Mouse (Mus musculus) MEL (cell line): ENCODE measurements around the gene Prdm16. TPM values are rescaled to one million over a fixed set of nuclear protein-coding genes. Genes with fewer than 3 reads are reported as not detected.

Experiments used
- DNase-seq: peaks from one replicate; pipeline ENCODE4 v3.0.0; 2011; ENCODE audit warnings: low read depth, low spot score
- H3K27ac ChIP-seq: 2 replicates; pipeline ENCODE4 v1.5.1; 2012; ENCODE audit warnings: low read depth, mild to moderate bottlenecking, control low read depth, low read length, moderate library complexity; ENCODE audit not compliant: control insufficient read depth
- H3K27me3 ChIP-seq, 2 experiments: fragments of 150-350 bp in 1 of 2; sonication (generic) in 1 of 2; 2 replicates each; pipeline ENCODE4 v1.6.1; 2012; ENCODE audit warnings: low read length in 2 of 2, mild to moderate bottlenecking in 2 of 2, improper control_type of control experiment in 1 of 2, moderate library complexity in 1 of 2; ENCODE audit not compliant: insufficient read depth in 2 of 2, control insufficient read depth in 1 of 2
- H3K36me3 ChIP-seq, 2 experiments: 2 replicates each; pipeline ENCODE4 v1.6.1; 2012 to 2014; ENCODE audit warnings: low read length in 2 of 2, improper control_type of control experiment in 1 of 2, inconsistent platforms in 1 of 2, mild to moderate bottlenecking in 1 of 2; ENCODE audit not compliant: insufficient read depth in 2 of 2, control insufficient read depth in 1 of 2
- H3K4me1 ChIP-seq, 2 experiments: fragments of 150-350 bp in 1 of 2; sonication (generic) in 1 of 2; 2 replicates each; pipeline ENCODE4 v1.6.1; 2012; ENCODE audit warnings: low read length in 2 of 2, improper control_type of control experiment in 1 of 2, mild to moderate bottlenecking in 1 of 2; ENCODE audit not compliant: insufficient read depth in 2 of 2, control insufficient read depth in 1 of 2
- H3K4me3 ChIP-seq, 2 experiments: fragments of 150-350 bp in 1 of 2; sonication (generic) in 1 of 2; 2 replicates each; pipeline ENCODE4 v1.5.1; 2012; ENCODE audit warnings: low read depth in 2 of 2, low read length in 2 of 2, mild to moderate bottlenecking in 2 of 2, moderate library complexity in 2 of 2, control low read depth in 1 of 2, improper control_type of control experiment in 1 of 2; ENCODE audit not compliant: control insufficient read depth in 1 of 2, insufficient read depth in 1 of 2
- H3K79me2 ChIP-seq: 2 replicates; pipeline ENCODE4 v1.6.1; 2012; ENCODE audit warnings: mild to moderate bottlenecking, low read length, moderate library complexity; ENCODE audit not compliant: control insufficient read depth, poor library complexity, insufficient read depth
- H3K9ac ChIP-seq: 2 replicates; pipeline ENCODE4 v1.6.1; 2012; ENCODE audit warnings: low read depth, mild to moderate bottlenecking, control low read depth, low read length, moderate library complexity; ENCODE audit not compliant: control insufficient read depth, poor library complexity, severe bottlenecking
- H3K9me3 ChIP-seq: fragments of 150-350 bp; sonication (generic); replicated peaks from 2 replicates; pipeline ENCODE4 v1.6.1; 2012; ENCODE audit warnings: mild to moderate bottlenecking, low read length, improper control_type of control experiment, moderate library complexity; ENCODE audit not compliant: insufficient read depth
- CHD2 ChIP-seq: IDR thresholded peaks from 2 replicates; pipeline ENCODE4 v1.6.1; 2011; ENCODE audit warnings: low read length, improper control_type of control experiment
- CTCF ChIP-seq, 3 experiments: IDR thresholded peaks in 2 of 3; conservative IDR thresholded peaks in 1 of 3; 2 replicates each; pipeline ENCODE4 v1.5.1; 2011 to 2012; ENCODE audit warnings: low read length in 3 of 3, low read depth in 2 of 3, mild to moderate bottlenecking in 2 of 3, improper control_type of control experiment in 1 of 3, inconsistent platforms in 1 of 3, mixed read lengths in 1 of 3, moderate library complexity in 1 of 3; ENCODE audit not compliant: control insufficient read depth in 1 of 3, insufficient read depth in 1 of 3, poor library complexity in 1 of 3, severe bottlenecking in 1 of 3
- ELF1 ChIP-seq: IDR thresholded peaks from 2 replicates; pipeline ENCODE4 v1.6.1; 2014; ENCODE audit warnings: low read depth, mild to moderate bottlenecking, inconsistent platforms, low read length, improper control_type of control experiment, moderate library complexity
- EP300 ChIP-seq, 2 experiments: IDR thresholded peaks; 2 replicates each; pipeline ENCODE4 v1.6.1; 2011; ENCODE audit warnings: improper control_type of control experiment in 2 of 2, low read length in 2 of 2, low read depth in 1 of 2, mild to moderate bottlenecking in 1 of 2
- ETS1 ChIP-seq: IDR thresholded peaks from 2 replicates; pipeline ENCODE4 v1.6.1; 2012; ENCODE audit warnings: low read depth, mild to moderate bottlenecking, inconsistent platforms, low read length, improper control_type of control experiment, moderate library complexity
- GATA1 ChIP-seq: IDR thresholded peaks from 2 replicates; pipeline ENCODE4 v1.6.1; 2011; ENCODE audit warnings: low read depth, low read length, improper control_type of control experiment
- HCFC1 ChIP-seq: IDR thresholded peaks from 2 replicates; pipeline ENCODE4 v1.6.1; 2012; ENCODE audit warnings: low read depth, mild to moderate bottlenecking, inconsistent platforms, low read length, improper control_type of control experiment, moderate library complexity
- JUND ChIP-seq: IDR thresholded peaks from 2 replicates; pipeline ENCODE4 v1.6.1; 2011; ENCODE audit warnings: low read depth, mild to moderate bottlenecking, improper control_type of control experiment, low read length
- KAT2A ChIP-seq: conservative IDR thresholded peaks from 2 replicates; pipeline ENCODE4 v1.6.1; 2012; ENCODE audit warnings: low read depth, low read length, improper control_type of control experiment, inconsistent platforms
- MXI1 ChIP-seq: IDR thresholded peaks from 2 replicates; pipeline ENCODE4 v1.6.1; 2011; ENCODE audit warnings: mild to moderate bottlenecking, low read depth, low read length, improper control_type of control experiment
- MYB ChIP-seq: IDR thresholded peaks from 2 replicates; pipeline ENCODE4 v1.6.1; 2011; ENCODE audit warnings: mild to moderate bottlenecking, low read depth, low read length, improper control_type of control experiment
- MYC ChIP-seq: IDR thresholded peaks from 2 replicates; pipeline ENCODE4 v1.6.1; 2011; ENCODE audit warnings: low read depth, mild to moderate bottlenecking, low read length, improper control_type of control experiment, moderate library complexity
- NELFE ChIP-seq: IDR thresholded peaks from 2 replicates; pipeline ENCODE4 v1.6.1; 2011; ENCODE audit warnings: low read depth, low read length, improper control_type of control experiment
- NRF1 ChIP-seq: IDR thresholded peaks from 2 replicates; pipeline ENCODE4 v1.6.1; 2014; ENCODE audit warnings: low read depth, mild to moderate bottlenecking, inconsistent platforms, low read length, improper control_type of control experiment, moderate library complexity; ENCODE audit not compliant: poor library complexity, insufficient read depth, severe bottlenecking
- POLR2A ChIP-seq, 2 experiments: IDR thresholded peaks; 2 replicates each; pipeline ENCODE4 v1.6.1; 2011 to 2012; ENCODE audit warnings: low read length in 2 of 2, mild to moderate bottlenecking in 2 of 2, control low read depth in 1 of 2, improper control_type of control experiment in 1 of 2, low read depth in 1 of 2, moderate library complexity in 1 of 2; ENCODE audit not compliant: control insufficient read depth in 1 of 2, insufficient read depth in 1 of 2, poor library complexity in 1 of 2
- POLR2AphosphoS5 ChIP-seq: IDR thresholded peaks from 2 replicates; pipeline ENCODE4 v1.6.1; 2012; ENCODE audit warnings: low read depth, borderline replicate concordance, mild to moderate bottlenecking, inconsistent platforms, low read length, moderate library complexity, mixed read lengths
- RAD21 ChIP-seq: IDR thresholded peaks from 2 replicates; pipeline ENCODE4 v1.6.1; 2011; ENCODE audit warnings: mild to moderate bottlenecking, low read depth, low read length, improper control_type of control experiment
- RCOR1 ChIP-seq: IDR thresholded peaks from 2 replicates; pipeline ENCODE4 v1.6.1; 2012; ENCODE audit warnings: low read depth, mild to moderate bottlenecking, inconsistent platforms, low read length, improper control_type of control experiment
- SIN3A ChIP-seq: IDR thresholded peaks from 2 replicates; pipeline ENCODE4 v1.6.1; 2012; ENCODE audit warnings: low read length, improper control_type of control experiment, inconsistent platforms
- TCF12 ChIP-seq: IDR thresholded peaks from 2 replicates; pipeline ENCODE4 v1.6.1; 2014; ENCODE audit warnings: low read depth, mild to moderate bottlenecking, inconsistent platforms, low read length, improper control_type of control experiment, moderate library complexity
- UBTF ChIP-seq: IDR thresholded peaks from 2 replicates; pipeline ENCODE4 v1.6.1; 2012; ENCODE audit warnings: low read depth, mild to moderate bottlenecking, inconsistent platforms, low read length, improper control_type of control experiment, moderate library complexity, borderline replicate concordance; ENCODE audit not compliant: insufficient read depth
- USF1 ChIP-seq: IDR thresholded peaks from 2 replicates; pipeline ENCODE4 v1.6.1; 2014; ENCODE audit warnings: low read depth, mild to moderate bottlenecking, inconsistent platforms, low read length, improper control_type of control experiment, moderate library complexity
- USF2 ChIP-seq, 2 experiments: IDR thresholded peaks; 2 replicates each; pipeline ENCODE4 v1.6.1; 2011 to 2012; ENCODE audit warnings: improper control_type of control experiment in 2 of 2, low read length in 2 of 2, borderline replicate concordance in 1 of 2, inconsistent platforms in 1 of 2, low read depth in 1 of 2, mild to moderate bottlenecking in 1 of 2; ENCODE audit not compliant: insufficient read depth in 1 of 2
- ZC3H11A ChIP-seq: IDR thresholded peaks from 2 replicates; pipeline ENCODE4 v1.6.1; 2012; ENCODE audit warnings: low read depth, mild to moderate bottlenecking, inconsistent platforms, low read length, improper control_type of control experiment
- ZMIZ1 ChIP-seq: IDR thresholded peaks from 2 replicates; pipeline ENCODE4 v1.6.1; 2012; ENCODE audit warnings: low read depth, mild to moderate bottlenecking, inconsistent platforms, low read length, improper control_type of control experiment, moderate library complexity
- ZNF384 ChIP-seq: IDR thresholded peaks from 2 replicates; pipeline ENCODE4 v1.6.1; 2012; ENCODE audit warnings: low read depth, mild to moderate bottlenecking, inconsistent platforms, low read length, improper control_type of control experiment
- polyA plus RNA-seq, 2 experiments: library from polyadenylated mRNA; stranded (reverse) in 1 of 2; unstranded in 1 of 2; fragments of >175 nt in 1 of 2; fragments of >200 nt in 1 of 2; gene quantifications; 2 replicates each; pipeline versions ENCODE4 v1.2.1 to v1.2.4; 2012; ENCODE audit warnings: low replicate concordance in 2 of 2, low read depth in 1 of 2; ENCODE audit not compliant: insufficient read length in 2 of 2, insufficient read depth in 1 of 2, missing spikeins in 1 of 2
- total RNA-seq: library from RNA; depleted of rRNA; stranded (reverse); fragments of 300-350 nt; gene quantifications from 2 replicates; pipeline ENCODE4 v1.2.3, GENCODE M21; 2012

Gene Prdm16
- total and polyA plus RNA-seq, 3 experiments = not detected

GRCm38 (mm10) chr4:154334699-154335402, 301.8 kb downstream of the Prdm16 start:
- H3K9me3 ChIP-seq = no peaks in the 10 kb centered on the region
- H3K4me1 ChIP-seq = no peaks in the 10 kb centered on the region
- no peak for DNase-seq
- H3K79me2 ChIP-seq = no peaks in the 10 kb centered on the region
- TF ChIP-seq USF2 (IDR thresholded peaks at IDR 0.05; ENCODE audit: borderline replicate concordance in 1 of 2, insufficient read depth in 1 of 2, low read depth in 1 of 2, low read length in 2 of 2) (no peak), CTCF (IDR thresholded peaks at IDR 0.05 in 2 of 3, conservative IDR thresholded peaks at IDR 0.05 in 1 of 3; ENCODE audit: control insufficient read depth in 1 of 3, insufficient read depth in 1 of 3, low read depth in 2 of 3, low read length in 3 of 3, poor library complexity in 1 of 3, severe bottlenecking in 1 of 3) (no peak), JUND (no peak), MXI1 (no peak), EP300 (IDR thresholded peaks at IDR 0.05; ENCODE audit: low read depth in 1 of 2, low read length in 2 of 2) (no peak), ETS1 (no peak), NELFE (no peak), CHD2 (no peak), USF1 (no peak), POLR2AphosphoS5 (no peak), RCOR1 (no peak), ELF1 (no peak), HCFC1 (no peak), ZC3H11A (no peak), SIN3A (no peak), KAT2A (no peak), TCF12 (no peak), RAD21 (no peak)
- no peaks in the 10 kb centered on the region for H3K36me3 ChIP-seq
- H3K27me3 ChIP-seq = no peaks in the 10 kb centered on the region
- H3K4me3 ChIP-seq = no peak overlapping the region
- no peak overlapping the region for H3K27ac ChIP-seq
- H3K9ac ChIP-seq = no peak overlapping the region

GRCm38 (mm10) chr4:154333300-154333699, 303.4 kb downstream of the Prdm16 start:
- no peak overlapping the region for H3K4me3 ChIP-seq
- no peaks in the 10 kb centered on the region for H3K27me3 ChIP-seq
- TF ChIP-seq KAT2A (no peak), GATA1 (no peak), USF2 (IDR thresholded peaks at IDR 0.05; ENCODE audit: borderline replicate concordance in 1 of 2, insufficient read depth in 1 of 2, low read depth in 1 of 2, low read length in 2 of 2) (no peak), ZNF384 (no peak), ZMIZ1 (no peak), MYC (no peak), UBTF (no peak), MYB (no peak), POLR2A (IDR thresholded peaks at IDR 0.05; ENCODE audit: control insufficient read depth in 1 of 2, insufficient read depth in 1 of 2, low read depth in 1 of 2, low read length in 2 of 2, poor library complexity in 1 of 2) (no peak), NRF1 (no peak)
- no peaks in the 10 kb centered on the region for H3K79me2 ChIP-seq
- no peaks in the 10 kb centered on the region for H3K36me3 ChIP-seq
- DNase-seq = no peak
- H3K9me3 ChIP-seq = no peaks in the 10 kb centered on the region
- H3K27ac ChIP-seq = no peak overlapping the region
- no peaks in the 10 kb centered on the region for H3K4me1 ChIP-seq
- H3K9ac ChIP-seq = no peak overlapping the region
